Mouse (Mus musculus) gastrocnemius, postnatal 14 days (tissue): Measurements from ENCODE around the gene Zfp622. TPM values are rescaled to one million over a fixed set of nuclear protein-coding genes. Genes with fewer than 3 reads are reported as not detected.

Source experiments
- DNase-seq: peaks from one replicate; pipeline ENCODE4 v3.0.0; 2021; ENCODE audit warnings: mixed read lengths
- intact Hi-C: fragments of 180-260 bp; cut with DNase I; formaldehyde crosslinking; loops from one replicate; pipeline ENCODE4 v1.15.1; 2025; ENCODE audit warnings: low total_unique reads
- microRNA-seq, 2 experiments: library from miRNA; unstranded; fragments of <30 nt; microRNA quantifications; one replicate each; pipeline ENCODE4 v1.2.0; 2021
- total RNA-seq, 2 experiments: library from RNA; stranded (reverse); gene quantifications; 2 replicates each; pipeline ENCODE4 v1.2.3; 2021

Zfp622 gene
- total RNA-seq, 2 experiments from 2014 or later, result 23.8 to 24.7 TPM

DNA sequence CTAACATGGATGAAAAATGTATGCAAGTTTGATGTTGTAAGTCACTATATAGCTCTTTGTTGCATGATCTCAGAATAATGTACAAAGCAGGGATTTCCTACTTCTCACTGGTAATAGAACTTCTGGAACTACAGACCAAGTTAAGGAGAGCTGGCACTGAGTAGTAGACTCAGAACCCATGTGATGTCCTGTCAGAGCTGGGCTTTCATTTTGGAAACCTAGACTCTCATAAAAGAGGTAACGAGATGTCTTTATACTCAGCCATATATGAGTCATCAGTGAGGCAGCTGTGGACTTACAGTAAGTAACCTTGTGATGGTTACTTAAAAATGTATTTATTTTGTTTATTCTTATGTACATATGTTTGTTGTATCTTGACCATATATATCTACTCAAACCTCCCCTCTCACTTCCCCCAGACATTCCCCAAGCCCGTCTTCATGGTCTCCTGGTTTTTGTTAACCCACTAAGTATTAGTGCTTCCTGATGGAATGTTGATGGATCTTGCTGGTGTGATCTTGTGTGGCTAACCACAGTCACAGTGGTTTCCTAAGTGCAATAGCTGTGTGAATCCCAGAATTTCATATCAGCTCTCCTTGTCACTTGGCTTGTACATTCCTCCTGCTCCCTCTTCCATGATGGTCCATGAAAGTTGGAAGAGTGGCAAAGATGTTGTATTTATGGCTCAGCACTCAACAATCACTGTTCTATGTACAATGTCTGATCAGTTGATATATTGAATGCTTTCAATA is 57.2 kb downstream of the Zfp622 start:
- intact Hi-C loops, result no loop called here
- no peak for DNase-seq

Small RNA genes lying within 50 kb of the gene (microRNA-seq; reads per million reads assigned to microRNA genes)
- gene Mir7212, result 0 reads per million in 2 experiments

Other genes starting within 250 kb of the Zfp622 start
- 100 to 1,000 TPM in 1 of 2 experiments, 10 to 100 TPM in 1; 90.8 to 157 TPM for gene Retreg1, start 141.2 kb upstream of the Zfp622 start, total RNA-seq